Mouse (Mus musculus) myocyte (in vitro differentiated cells): ENCODE results near the gene Celf2. TPM values are rescaled to one million over a fixed set of nuclear protein-coding genes. Genes with fewer than 3 reads are reported as not detected.

Source experiments
- H3K27me3 ChIP-seq: one replicate; pipeline ENCODE4 v1.6.1; 2011; ENCODE audit not compliant: control insufficient read depth, insufficient read depth, insufficient read length
- H3K36me3 ChIP-seq: one replicate; pipeline ENCODE4 v1.6.1; 2011; ENCODE audit not compliant: control insufficient read depth, insufficient read depth
- H3K4me2 ChIP-seq: one replicate; pipeline ENCODE4 v1.6.1; 2011; ENCODE audit warnings: low read depth, control low read depth
- H3K4me3 ChIP-seq: one replicate; pipeline ENCODE4 v1.5.1; 2011; ENCODE audit warnings: mild to moderate bottlenecking, control low read depth, moderate library complexity
- H3K79me2 ChIP-seq: one replicate; pipeline ENCODE4 v1.6.1; 2011; ENCODE audit not compliant: control insufficient read depth, insufficient read depth
- H3ac ChIP-seq: one replicate; pipeline ENCODE4 v1.6.1; 2011; ENCODE audit not compliant: control insufficient read depth, insufficient read length
- CEBPB ChIP-seq: IDR thresholded peaks from 2 replicates; pipeline ENCODE4 v1.6.1; 2011; ENCODE audit warnings: mild to moderate bottlenecking, moderate library complexity; ENCODE audit not compliant: poor library complexity, insufficient read depth, severe bottlenecking
- E2F4 ChIP-seq: IDR thresholded peaks from one replicate; pipeline ENCODE4 v1.6.1; 2011; ENCODE audit warnings: mild to moderate bottlenecking, control low read depth, moderate library complexity; ENCODE audit not compliant: insufficient read depth
- MAX ChIP-seq: IDR thresholded peaks from one replicate; pipeline ENCODE4 v1.6.1; 2011; ENCODE audit warnings: low read depth, mild to moderate bottlenecking, control low read depth
- MYOD1 ChIP-seq, 3 experiments: IDR thresholded peaks; one replicate each; pipeline ENCODE4 v1.6.1; 2011; ENCODE audit warnings: control low read depth in 2 of 3, low read depth in 2 of 3, mild to moderate bottlenecking in 2 of 3, moderate library complexity in 1 of 3; ENCODE audit not compliant: insufficient read length in 2 of 3, control insufficient read depth in 1 of 3
- MYOG ChIP-seq, 3 experiments: IDR thresholded peaks; one replicate each; pipeline ENCODE4 v1.6.1; 2011; ENCODE audit warnings: control low read depth in 2 of 3, low read depth in 2 of 3, mild to moderate bottlenecking in 2 of 3; ENCODE audit not compliant: insufficient read length in 2 of 3, control insufficient read depth in 1 of 3, insufficient read depth in 1 of 3
- POLR2A ChIP-seq: IDR thresholded peaks from one replicate; pipeline ENCODE4 v1.6.1; 2011; ENCODE audit warnings: low read depth, mild to moderate bottlenecking, control low read depth, moderate library complexity; ENCODE audit not compliant: insufficient read length
- POLR2AphosphoS2 ChIP-seq: IDR thresholded peaks from one replicate; pipeline ENCODE4 v1.6.1; 2011; ENCODE audit warnings: low read depth, control low read depth; ENCODE audit not compliant: insufficient read length
- REST ChIP-seq: IDR thresholded peaks from one replicate; pipeline ENCODE4 v1.6.1; 2011; ENCODE audit warnings: mild to moderate bottlenecking, control low read depth, moderate library complexity; ENCODE audit not compliant: insufficient read depth, insufficient read length
- SRF ChIP-seq: IDR thresholded peaks from one replicate; pipeline ENCODE4 v1.6.1; 2011; ENCODE audit warnings: low read depth; ENCODE audit not compliant: control insufficient read depth, insufficient read length
- TCF12 ChIP-seq: IDR thresholded peaks from one replicate; pipeline ENCODE4 v1.6.1; 2011; ENCODE audit warnings: mild to moderate bottlenecking, control low read depth; ENCODE audit not compliant: poor library complexity, insufficient read depth, severe bottlenecking
- TCF3 ChIP-seq: IDR thresholded peaks from one replicate; pipeline ENCODE4 v1.6.1; 2011; ENCODE audit warnings: low read depth, control low read depth; ENCODE audit not compliant: insufficient read length
- USF1 ChIP-seq: IDR thresholded peaks from one replicate; pipeline ENCODE4 v1.6.1; 2011; ENCODE audit warnings: low read depth, mild to moderate bottlenecking, control low read depth, moderate library complexity
- polyA plus RNA-seq: library from polyadenylated mRNA; unstranded; fragments of >200 nt; fragmentation: generic; extraction: Trizol; gene quantifications from one replicate; pipeline ENCODE4 v1.2.1, GENCODE M21; 2012; ENCODE audit warnings: missing spikeins

The Celf2 gene
- polyA plus RNA-seq, 1 experiment, result 30.1 TPM

DNA sequence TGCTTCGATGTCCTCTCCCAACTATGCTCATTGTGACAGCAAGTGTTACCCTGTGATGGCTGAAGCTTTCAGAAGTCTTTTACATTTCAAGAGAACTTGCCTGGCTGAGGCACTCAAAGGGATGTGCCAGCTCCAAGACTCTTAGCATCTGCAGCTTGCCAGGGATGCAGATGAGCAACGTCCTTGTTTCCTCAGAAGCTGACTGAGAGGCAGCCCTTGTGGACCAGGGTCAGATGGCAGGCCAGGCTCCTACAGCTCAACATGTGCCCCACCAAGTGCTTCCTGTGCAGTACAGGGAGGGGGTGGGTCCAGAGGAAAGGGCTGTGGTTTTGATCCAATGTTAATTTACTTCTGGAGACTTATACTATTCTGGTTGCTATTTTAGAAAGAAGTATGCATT lies 285.8 kb downstream of the Celf2 start:
- TF ChIP-seq POLR2A (no peak), TCF3 (no peak), USF1 (no peak), MYOD1 (IDR thresholded peaks at IDR 0.05; ENCODE audit: control insufficient read depth in 1 of 3, insufficient read length in 2 of 3, low read depth in 2 of 3) (no peak), POLR2AphosphoS2 (no peak), MYOG (IDR thresholded peaks at IDR 0.05; ENCODE audit: control insufficient read depth in 1 of 3, insufficient read depth in 1 of 3, insufficient read length in 2 of 3, low read depth in 2 of 3) (no peak), SRF (no peak)
- no peak overlapping the region for H3ac ChIP-seq
- no peaks in the 10 kb centered on the region for H3K27me3 ChIP-seq

DNA sequence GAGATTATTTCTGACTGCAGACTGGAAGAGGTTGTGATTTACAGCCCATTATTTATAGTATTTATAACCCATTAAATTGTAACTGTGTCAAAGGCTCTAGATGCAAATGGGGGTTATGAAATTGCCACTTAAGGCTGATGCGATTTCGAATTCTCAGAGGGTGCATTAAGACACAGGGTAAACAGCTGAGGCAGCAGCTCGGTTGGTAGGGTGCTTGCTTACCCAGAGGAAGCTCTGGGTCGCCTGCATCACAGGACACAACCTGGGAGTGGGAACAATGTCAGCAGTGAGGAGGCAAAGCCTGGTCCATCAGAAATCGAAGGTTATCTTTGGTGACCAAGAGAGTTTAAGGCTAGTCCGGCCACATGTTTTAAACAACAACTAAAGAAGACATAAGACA lies 286.5 kb downstream of the Celf2 start:
- Histone ChIP-seq H3K79me2 (no peaks in the 10 kb centered on the region), H3ac (no peak overlapping the region), H3K36me3 (no peaks in the 10 kb centered on the region), H3K27me3 (no peaks in the 10 kb centered on the region), H3K4me3 (no peak overlapping the region), H3K4me2 (no peak overlapping the region)
- TF ChIP-seq CEBPB (no peak), TCF3 (no peak), E2F4 (no peak), REST (no peak), TCF12 (no peak), MYOG (IDR thresholded peaks at IDR 0.05; ENCODE audit: control insufficient read depth in 1 of 3, insufficient read depth in 1 of 3, insufficient read length in 2 of 3, low read depth in 2 of 3) (no peak)

More for the DNA sequence above, 285.8 kb downstream of the Celf2 start:
- Histone ChIP-seq H3K4me2 (no peak overlapping the region), H3K4me3 (no peak overlapping the region), H3K36me3 (no peaks in the 10 kb centered on the region), H3K79me2 (no peaks in the 10 kb centered on the region)

DNA sequence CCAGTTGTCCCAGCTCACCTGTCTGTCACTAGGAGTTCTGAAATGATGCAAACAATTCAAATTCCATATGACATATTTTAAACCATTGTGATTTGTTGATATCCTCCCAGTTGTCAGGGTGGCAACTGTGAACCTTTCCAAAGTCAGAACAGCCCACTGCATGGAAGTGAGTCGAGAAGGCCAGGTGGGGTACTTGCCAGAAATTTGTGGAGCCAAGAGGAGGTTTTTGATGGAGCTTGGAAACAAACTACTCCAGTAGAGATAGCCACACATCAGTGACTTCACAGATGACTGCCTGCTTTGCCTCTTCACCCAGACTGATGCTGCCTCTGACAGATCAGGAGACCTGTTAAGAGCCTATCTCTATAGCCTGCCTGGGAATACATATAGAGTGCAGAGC lies 287.5 kb downstream of the Celf2 start:
- Histone ChIP-seq H3K36me3 (no peaks in the 10 kb centered on the region), H3K27me3 (no peaks in the 10 kb centered on the region)

DNA sequence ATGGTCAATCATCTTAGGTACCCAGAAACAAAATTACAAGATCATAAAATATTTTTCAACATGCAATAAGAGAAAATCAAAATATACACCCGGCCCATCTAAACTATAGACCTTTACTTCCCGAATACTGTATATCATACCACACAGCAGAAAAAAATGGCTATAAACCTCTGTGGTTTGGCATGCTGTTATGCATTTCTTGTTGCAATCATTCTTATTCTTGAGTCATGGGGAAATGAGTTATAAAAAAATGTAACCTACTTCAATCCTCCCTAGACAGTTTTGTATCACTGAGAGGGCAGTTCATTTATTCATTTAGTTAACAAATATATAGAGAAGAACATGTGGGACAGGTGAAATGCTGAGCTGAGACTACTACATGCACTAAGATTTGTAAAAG lies 291.3 kb downstream of the Celf2 start:
- H3ac ChIP-seq, result no peak overlapping the region
- no peak overlapping the region for H3K4me3 ChIP-seq
- no peaks in the 10 kb centered on the region for H3K27me3 ChIP-seq
- no peak overlapping the region for H3K4me2 ChIP-seq
- H3K36me3 ChIP-seq, result no peaks in the 10 kb centered on the region
- TF ChIP-seq CEBPB (0 out of 2 replicates have a peak, but pooled peaks have one; percentile 54), TCF3 (no peak)
- no peaks in the 10 kb centered on the region for H3K79me2 ChIP-seq

More for the DNA sequence above, 287.5 kb downstream of the Celf2 start:
- Histone ChIP-seq H3K79me2 (no peaks in the 10 kb centered on the region), H3K4me2 (no peak overlapping the region), H3K4me3 (no peak overlapping the region), H3ac (no peak overlapping the region)
- TF ChIP-seq USF1 (no peak), CEBPB (no peak), MYOD1 (IDR thresholded peaks at IDR 0.05; ENCODE audit: control insufficient read depth in 1 of 3, insufficient read length in 2 of 3, low read depth in 2 of 3) (no peak), MAX (no peak), E2F4 (no peak), POLR2AphosphoS2 (no peak), TCF12 (no peak), MYOG (IDR thresholded peaks at IDR 0.05; ENCODE audit: control insufficient read depth in 1 of 3, insufficient read depth in 1 of 3, insufficient read length in 2 of 3, low read depth in 2 of 3) (no peak), SRF (no peak), TCF3 (no peak), POLR2A (no peak), REST (no peak)

DNA sequence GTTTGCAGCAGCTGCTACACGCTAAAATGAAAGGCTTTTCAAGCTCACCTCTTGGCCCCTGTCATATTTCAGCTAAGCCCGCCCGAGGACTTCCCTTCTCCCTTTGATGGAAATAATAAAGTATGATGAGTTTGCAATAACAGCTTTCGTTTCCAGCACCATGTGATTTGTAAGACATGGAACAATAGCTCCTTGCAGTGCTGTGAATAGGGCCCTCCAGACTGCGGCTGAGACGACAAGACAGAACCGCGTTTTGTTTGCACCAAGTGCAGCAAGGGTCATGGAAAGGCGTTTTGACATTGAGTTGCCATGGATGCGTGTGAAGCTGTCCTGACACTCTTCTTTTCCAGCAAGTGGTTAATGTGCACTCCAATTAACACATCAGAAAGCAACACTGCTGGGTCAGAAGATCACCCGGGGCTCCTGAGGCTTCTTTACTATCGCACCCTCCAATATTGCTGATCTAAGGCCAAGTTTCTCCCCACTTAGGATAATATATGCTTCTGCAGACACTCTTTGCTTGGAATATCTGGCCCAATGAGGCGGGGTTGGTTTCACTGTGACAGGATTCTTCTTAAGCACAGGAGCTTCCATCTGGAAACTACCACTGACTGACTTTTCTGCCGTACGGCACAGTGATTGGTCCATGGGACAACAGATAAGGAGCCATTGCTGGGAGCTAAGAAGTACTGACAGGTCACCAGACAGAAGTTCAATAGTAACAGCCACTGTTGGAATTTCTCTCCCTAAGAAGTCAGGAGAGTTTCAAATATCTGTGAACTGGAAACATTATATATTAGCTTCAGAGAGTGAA lies 301.5 kb downstream of the Celf2 start:
- Histone ChIP-seq H3ac (no peak overlapping the region), H3K27me3 (no peaks in the 10 kb centered on the region), H3K36me3 (no peaks in the 10 kb centered on the region), H3K4me3 (no peak overlapping the region), H3K79me2 (no peaks in the 10 kb centered on the region), H3K4me2 (no peak overlapping the region)
- TF ChIP-seq SRF (no peak), MAX (no peak), CEBPB (no peak), REST (no peak), MYOD1 (IDR thresholded peaks at IDR 0.05; ENCODE audit: control insufficient read depth in 1 of 3, insufficient read length in 2 of 3, low read depth in 2 of 3) (no peak), POLR2A (no peak), MYOG (IDR thresholded peaks at IDR 0.05; ENCODE audit: control insufficient read depth in 1 of 3, insufficient read depth in 1 of 3, insufficient read length in 2 of 3, low read depth in 2 of 3) (no peak), TCF12 (no peak), TCF3 (no peak), USF1 (no peak), E2F4 (no peak), POLR2AphosphoS2 (no peak)
